8 mouse cellular contexts compared by ENCODE assay signal in genomic region chr14:58253369-58253968, GRCm38 (mm10).
DNase-seq lines count a peak whose midpoint lies in the region; ATAC-seq and TF ChIP-seq lines count a peak whose summit lies in the region.

No protein-coding gene starts in this region.

- TF ChIP-seq POLR2A in cerebellum, adult 2 months (IDR thresholded peaks at IDR 0.05; ENCODE audit: borderline replicate concordance, insufficient read depth, low read length) = no peak

- no peaks in the 10 kb centered on the region for H3K36me3 ChIP-seq in liver, postnatal 0 days (replicated peaks; ENCODE audit: insufficient read depth, low read length)

- H3K9ac ChIP-seq in liver, postnatal 0 days (replicated peaks) = no peak overlapping the region

- WGBS in cerebellum, adult 2 months = 25% methylated on average over 3 of the region's 3 CpGs
- 45% methylated on average over 3 of the region's 3 CpGs for whole genome bisulfite sequencing in liver, postnatal 0 days (ENCODE audit: insufficient replicate concordance)

- no peak overlapping the region for H3K4me2 ChIP-seq in liver, postnatal 0 days (ENCODE audit: low read depth, low read length)

- no peaks in the 10 kb centered on the region for H3K27me3 ChIP-seq in cerebellum, adult 2 months (ENCODE audit: control insufficient read depth, insufficient read depth, low read length)
- H3K27me3 ChIP-seq in liver, postnatal 0 days (ENCODE audit: insufficient read depth, low read length) = no peaks in the 10 kb centered on the region

- H3K9me3 ChIP-seq in liver, postnatal 0 days (ENCODE audit: low read length) = no peaks in the 10 kb centered on the region

- H3K27ac ChIP-seq in cerebellum, adult 2 months (ENCODE audit: insufficient read depth, low read length) = no peak overlapping the region
- H3K27ac ChIP-seq in liver, postnatal 0 days (ENCODE audit: low read depth) = peak overlapping the region; percentile 66

- DNase-seq in cerebellum, adult 2 months = peak; percentile 8 to 11
- no peak for DNase-seq in cerebellum, adult 11-12 months
- peak; percentile 76 for DNase-seq in 3134 (ENCODE audit: extremely low read depth, insufficient read length, low spot score)
- DNase-seq in liver, postnatal 0 days = peak; percentile 68
- no peak for DNase-seq in layer of hippocampus, postnatal 14 days (ENCODE audit: low spot score in 2 of 2)
- no peak for DNase-seq in frontal cortex, postnatal 10 days (ENCODE audit: low spot score in 2 of 2)

- H3K4me3 ChIP-seq in cerebellum, adult 2 months (replicated peaks; ENCODE audit: insufficient read depth, low read depth, low read length) = no peak overlapping the region
- no peak overlapping the region for H3K4me3 ChIP-seq in liver, postnatal 0 days (ENCODE audit: low read depth, low read length)

- no peak for TF ChIP-seq CTCF in cerebellum, adult 2 months (IDR thresholded peaks at IDR 0.05; ENCODE audit: borderline replicate concordance, insufficient read depth, low read depth, low read length)
- TF ChIP-seq CTCF in liver, postnatal 0 days (IDR thresholded peaks at IDR 0.05; ENCODE audit: low read depth) = no peak

- no peak for TF ChIP-seq EP300 in liver, postnatal 0 days (IDR thresholded peaks at IDR 0.05; ENCODE audit: low read depth)

- peak; percentile 63 for ATAC-seq in common myeloid progenitor, adult 5-6 weeks (replicated peaks; ENCODE audit: low read depth, poor library complexity, severe bottlenecking)
- ATAC-seq in hematopoietic stem cell, adult 5-6 weeks (replicated peaks in 1 of 2; ENCODE audit: insufficient read depth in 1 of 2, low FRiP score in 2 of 2, low TSS enrichment in 1 of 2, low read depth in 1 of 2, poor library complexity in 2 of 2, severe bottlenecking in 2 of 2) = peak; percentile 95 to 98
- ATAC-seq in liver, postnatal 0 days = peak; percentile 100

- H3K4me1 ChIP-seq in cerebellum, adult 2 months (ENCODE audit: control insufficient read depth, insufficient read depth, low read length) = no peaks in the 10 kb centered on the region; the same call in 1 of the 2 replicates
- H3K4me1 ChIP-seq in liver, postnatal 0 days (ENCODE audit: insufficient read depth) = no peaks in the 10 kb centered on the region

Comparison
In these comparisons a context has a peak if more than half of its experiments do, and no peak if none do; other contexts are left out.
1. DNase-seq: peak in cerebellum, adult 2 months (2 of 2), 3134 (single experiment) and liver, postnatal 0 days (single experiment); none in cerebellum, adult 11-12 months (single experiment), layer of hippocampus, postnatal 14 days (0 of 2) and frontal cortex, postnatal 10 days (0 of 2).
2. Peak in every context shown above with its lines, with median percentiles within 50 percentile points of each other: ATAC-seq.